Mouse (Mus musculus) limb, embryonic 15.5 days (tissue): ENCODE data around the gene Bin2. TPM values are rescaled to one million over a fixed set of nuclear protein-coding genes. Genes with fewer than 3 reads are reported as not detected.
A peak's percentile ranks its signal among the peaks of the same experiment; 100 is the strongest.

Experiments
- ATAC-seq: fragments of 200-750 bp; cut with Nextera tagmentation; 2 replicates; pipeline ENCODE4 v1.8.0; 2017; ENCODE audit warnings: low read depth, moderate TSS enrichment; ENCODE audit not compliant: insufficient number of reproducible peaks, low FRiP score, low TSS enrichment
- H3K27ac ChIP-seq: fragments of 300-500 bp; sonication (generic); 2 replicates; pipeline ENCODE4 v1.5.1; 2015; ENCODE audit warnings: moderate library complexity, mild to moderate bottlenecking, inconsistent platforms
- H3K27me3 ChIP-seq: fragments of 300-500 bp; sonication (generic); 2 replicates; pipeline ENCODE4 v1.6.1; 2015; ENCODE audit warnings: inconsistent platforms
- H3K36me3 ChIP-seq: fragments of 300-500 bp; sonication (generic); 2 replicates; pipeline ENCODE4 v1.6.1; 2015; ENCODE audit warnings: inconsistent platforms
- H3K4me1 ChIP-seq: fragments of 300-500 bp; sonication (generic); 2 replicates; pipeline ENCODE4 v1.6.1; 2015; ENCODE audit warnings: inconsistent platforms
- H3K4me2 ChIP-seq: fragments of 300-500 bp; sonication (generic); 2 replicates; pipeline ENCODE4 v1.6.1; 2015; ENCODE audit warnings: mild to moderate bottlenecking, inconsistent platforms
- H3K4me3 ChIP-seq: fragments of 300-500 bp; sonication (generic); 2 replicates; pipeline ENCODE4 v1.5.1; 2015; ENCODE audit warnings: mild to moderate bottlenecking, inconsistent platforms
- H3K9ac ChIP-seq: fragments of 300-500 bp; sonication (generic); 2 replicates; pipeline ENCODE4 v1.6.1; 2015; ENCODE audit warnings: inconsistent platforms
- H3K9me3 ChIP-seq: fragments of 300-500 bp; sonication (generic); 2 replicates; pipeline ENCODE4 v1.6.1; 2016; ENCODE audit warnings: inconsistent platforms
- WGBS: fragments of 180-500 bp; shearing (Covaris S2); methylation state at CpG from one replicate; pipeline ENCODE4 v1.1.7; 2015; 5-methylcytosine and 5-hydroxymethylcytosine counted together
- polyA plus RNA-seq: library from polyadenylated mRNA; unstranded; fragments of >200 nt; fragmentation: Nextera tagmentation; extraction: Ambion mirVana; gene quantifications from 2 replicates; pipeline ENCODE4 v1.2.1, GENCODE M21; 2015

The Bin2 gene
- polyA plus RNA-seq: 4.8 and 4.9 TPM in 2 replicates

GRCm38 (mm10) chr15:100669337-100669736, at the start of gene Bin2:
Gene Bin2, minus strand, starts transcription at chr15:100669553.
- ATAC-seq: no peak
- Histone ChIP-seq H3K27me3 (0 out of 2 replicates have a peak, but pooled peaks cover 4% of the 10 kb centered on the region), H3K9me3 (no peaks in the 10 kb centered on the region), H3K9ac (no peak within 1 kb of the TSS), H3K4me1 (0 out of 2 replicates have a peak, but pooled peaks cover 4% of the 10 kb centered on the region), H3K4me3 (no peak within 1 kb of the TSS), H3K36me3 (no peaks in the 10 kb centered on the region), H3K27ac (no peak within 1 kb of the TSS), H3K4me2 (no peak within 1 kb of the TSS)
- 87% methylated on average over 20 of the region's 20 CpGs for WGBS

- no peak overlapping the region for H3K27ac ChIP-seq
- H3K4me2 ChIP-seq: no peak overlapping the region
- H3K4me1 ChIP-seq: no peaks in the 10 kb centered on the region
- H3K9me3 ChIP-seq: no peaks in the 10 kb centered on the region
- WGBS: 83% methylated on average over 11 of the region's 11 CpGs
- no peak for ATAC-seq
- no peaks in the 10 kb centered on the region for H3K36me3 ChIP-seq
- no peaks in the 10 kb centered on the region for H3K27me3 ChIP-seq
- no peak overlapping the region for H3K4me3 ChIP-seq
- H3K9ac ChIP-seq: no peak overlapping the region
Observed at GRCm38 (mm10) chr15:100718572-100718971, 49.2 kb upstream of the Bin2 start.

DNA sequence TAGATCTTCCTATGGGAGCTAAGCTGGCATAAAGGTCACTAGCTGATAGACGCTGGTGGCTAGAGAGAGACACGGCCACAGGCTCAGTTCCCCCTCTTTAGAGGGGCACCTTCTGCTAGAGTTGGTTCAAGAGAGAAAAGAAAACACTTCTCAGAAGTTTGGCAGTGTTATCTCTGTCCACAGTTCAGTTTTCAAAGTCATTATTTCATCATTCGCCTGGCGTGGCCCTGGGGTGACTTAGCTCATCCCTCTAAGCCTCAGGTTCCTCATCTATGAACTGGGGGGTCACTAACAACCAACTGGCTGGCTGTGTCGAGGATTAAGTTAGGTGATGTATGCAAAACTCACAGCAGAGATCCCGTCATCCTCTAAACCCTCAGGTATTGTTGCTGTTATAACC, 48.6 kb upstream of the Bin2 start:
- no peak overlapping the region for H3K4me3 ChIP-seq
- ATAC-seq: no peak
- no peaks in the 10 kb centered on the region for H3K4me1 ChIP-seq
- H3K27ac ChIP-seq: no peak overlapping the region
- 70% methylated on average over 6 of the region's 6 CpGs for WGBS
- H3K4me2 ChIP-seq: no peak overlapping the region
- H3K9ac ChIP-seq: no peak overlapping the region
- H3K36me3 ChIP-seq: no peaks in the 10 kb centered on the region
- H3K27me3 ChIP-seq: no peaks in the 10 kb centered on the region
- H3K9me3 ChIP-seq: no peaks in the 10 kb centered on the region

DNA sequence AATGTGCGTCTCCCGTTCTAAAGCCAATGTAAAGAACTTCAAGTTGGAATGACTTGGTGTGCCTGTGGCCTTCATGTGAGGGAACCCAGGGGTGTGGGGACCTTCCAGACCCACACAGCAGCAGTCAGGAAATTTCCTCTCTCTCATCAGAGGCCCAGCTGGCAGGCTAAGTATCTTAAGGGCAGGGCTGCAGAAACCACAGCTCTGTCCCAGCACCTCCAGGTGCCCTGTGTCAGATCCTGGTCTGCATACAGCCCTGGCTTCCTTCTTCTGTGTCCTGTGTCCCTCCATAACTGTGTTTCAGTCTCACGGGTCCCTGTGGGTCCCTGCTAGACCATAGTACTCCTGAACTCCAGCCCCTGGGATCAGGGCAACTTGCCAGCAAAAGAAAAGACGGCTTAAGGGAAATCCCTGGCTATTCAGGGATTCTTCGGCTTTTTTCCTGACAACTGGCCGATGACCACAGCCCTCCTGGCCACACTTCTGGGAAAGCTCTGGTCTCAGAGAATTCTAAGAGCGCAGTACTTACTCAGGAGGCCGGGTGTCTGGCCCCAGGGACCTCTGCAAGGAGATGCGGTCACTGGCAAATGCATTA, 46.1 kb upstream of the Bin2 start:
- WGBS: 66% methylated on average over 9 of the region's 9 CpGs
- Histone ChIP-seq H3K36me3 (no peaks in the 10 kb centered on the region), H3K4me3 (no peak overlapping the region), H3K9ac (no peak overlapping the region), H3K4me2 (no peak overlapping the region), H3K9me3 (no peaks in the 10 kb centered on the region), H3K27me3 (no peaks in the 10 kb centered on the region), H3K4me1 (no peaks in the 10 kb centered on the region), H3K27ac (no peak overlapping the region)
- no peak for ATAC-seq

- no peaks in the 10 kb centered on the region for H3K4me1 ChIP-seq
- H3K9me3 ChIP-seq: no peaks in the 10 kb centered on the region
- H3K27ac ChIP-seq: no peak overlapping the region
- 84% methylated on average over 8 of the region's 8 CpGs for WGBS
- no peaks in the 10 kb centered on the region for H3K36me3 ChIP-seq
- H3K4me2 ChIP-seq: no peak overlapping the region
- H3K4me3 ChIP-seq: no peak overlapping the region
- ATAC-seq: no peak
- no peak overlapping the region for H3K9ac ChIP-seq
- H3K27me3 ChIP-seq: no peaks in the 10 kb centered on the region
Observed at GRCm38 (mm10) chr15:100714470-100714869, 45.1 kb upstream of the Bin2 start.

DNA sequence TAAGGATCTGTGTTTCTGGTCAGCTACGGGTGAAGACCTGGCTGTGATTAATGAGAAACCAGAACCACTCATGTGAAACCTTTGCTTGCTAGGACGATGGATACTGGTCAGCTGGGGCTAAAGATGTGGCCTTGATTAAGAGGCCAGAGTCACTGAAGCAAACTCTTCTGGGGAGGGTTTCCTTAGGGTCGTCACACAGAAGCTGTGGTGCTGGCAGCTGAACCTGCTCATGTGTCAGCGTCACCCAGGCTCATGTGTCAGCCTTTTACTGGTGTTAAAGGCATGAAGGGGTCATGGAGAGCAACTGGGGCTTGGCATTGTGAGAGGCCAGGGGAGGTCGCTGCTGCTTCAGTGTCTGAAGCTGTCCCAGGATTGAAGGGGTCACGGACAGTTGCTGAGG, 41.5 kb upstream of the Bin2 start:
- Histone ChIP-seq H3K9ac (no peak overlapping the region), H3K36me3 (no peaks in the 10 kb centered on the region), H3K27ac (no peak overlapping the region), H3K27me3 (no peaks in the 10 kb centered on the region), H3K9me3 (no peaks in the 10 kb centered on the region), H3K4me1 (no peaks in the 10 kb centered on the region), H3K4me3 (no peak overlapping the region), H3K4me2 (no peak overlapping the region)
- no peak for ATAC-seq
- 57% methylated on average over 6 of the region's 6 CpGs for WGBS

DNA sequence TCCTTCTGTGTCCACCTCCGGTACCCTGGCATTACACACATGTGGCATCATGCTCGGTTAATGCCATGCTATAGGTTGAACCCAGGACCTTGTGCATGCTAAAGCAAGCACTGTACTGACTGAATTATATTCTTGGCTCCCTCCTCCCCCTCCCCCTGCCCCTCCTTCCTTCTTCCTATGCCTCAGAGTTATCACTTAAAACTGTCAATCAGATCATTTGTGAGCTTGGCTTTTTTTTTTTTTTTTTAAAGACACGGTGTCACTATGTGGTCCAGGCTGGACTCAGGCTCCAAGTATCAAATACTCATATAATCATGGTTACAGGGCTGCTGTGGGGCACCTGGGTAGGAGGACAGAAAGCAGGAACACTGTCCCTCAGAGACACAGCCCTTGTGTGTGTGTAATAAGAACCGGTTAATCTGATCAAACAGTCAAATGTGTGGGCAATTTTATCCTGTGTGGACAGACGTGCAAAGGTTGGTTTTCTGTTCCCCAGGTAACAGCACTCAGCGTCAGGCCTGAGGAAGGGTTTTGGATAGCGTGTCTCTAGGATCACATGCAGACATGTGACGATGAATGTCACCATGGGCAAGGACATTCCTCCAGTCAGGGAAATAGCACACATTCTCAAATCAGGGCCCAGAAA, 39.2 kb upstream of the Bin2 start:
- peaks cover 14% of the 10 kb centered on the region for H3K27me3 ChIP-seq
- H3K27ac ChIP-seq: no peak overlapping the region
- 76% methylated on average over 8 of the region's 8 CpGs for WGBS
- no peak overlapping the region for H3K4me3 ChIP-seq
- peaks cover 8% of the 10 kb centered on the region for H3K4me1 ChIP-seq
- H3K4me2 ChIP-seq: no peak overlapping the region
- H3K36me3 ChIP-seq: no peaks in the 10 kb centered on the region
- H3K9me3 ChIP-seq: no peaks in the 10 kb centered on the region
- ATAC-seq: no peak
- no peak overlapping the region for H3K9ac ChIP-seq

GRCm38 (mm10) chr15:100706226-100706625, 36.9 kb upstream of the Bin2 start:
- H3K27ac ChIP-seq: no peak overlapping the region
- peaks cover 9% of the 10 kb centered on the region for H3K4me1 ChIP-seq
- no peak overlapping the region for H3K4me3 ChIP-seq
- no peak overlapping the region for H3K4me2 ChIP-seq
- WGBS: 77% methylated on average over 8 of the region's 8 CpGs
- H3K9me3 ChIP-seq: no peaks in the 10 kb centered on the region
- no peaks in the 10 kb centered on the region for H3K36me3 ChIP-seq
- H3K27me3 ChIP-seq: peaks cover 16% of the 10 kb centered on the region
- H3K9ac ChIP-seq: no peak overlapping the region
- no peak for ATAC-seq

GRCm38 (mm10) chr15:100705376-100705775, 36.0 kb upstream of the Bin2 start:
- no peak for ATAC-seq
- no peak overlapping the region for H3K9ac ChIP-seq

DNA sequence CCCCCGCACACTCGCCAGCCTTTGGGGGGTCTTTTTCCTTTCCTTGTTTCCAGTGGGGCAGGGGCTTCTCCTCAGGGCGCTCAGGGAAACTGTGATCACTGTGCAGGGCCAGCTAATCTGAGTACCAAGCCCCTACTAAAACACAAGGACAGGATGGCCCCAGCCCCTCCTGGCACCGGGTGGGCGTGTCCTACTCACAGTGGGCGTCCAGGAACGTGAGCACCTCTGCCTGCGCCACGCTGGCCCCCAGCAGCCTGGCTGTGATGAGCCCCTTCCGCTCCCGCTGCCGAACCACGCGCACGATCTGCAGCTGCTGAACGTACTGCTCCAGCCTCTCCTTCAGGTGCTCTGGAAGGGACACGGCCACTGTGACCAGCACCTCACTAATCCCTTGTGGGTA, 34.6 kb upstream of the Bin2 start:
- Histone ChIP-seq H3K4me2 (peak overlapping the region; percentile 34), H3K27me3 (peaks cover 16% of the 10 kb centered on the region), H3K4me1 (peaks cover 11% of the 10 kb centered on the region), H3K9ac (no peak overlapping the region), H3K36me3 (no peaks in the 10 kb centered on the region), H3K27ac (no peak overlapping the region), H3K9me3 (no peaks in the 10 kb centered on the region), H3K4me3 (0 out of 2 replicates have a peak overlapping the region, but pooled peaks have one; percentile 4)
- whole genome bisulfite sequencing: 6% methylated on average over 17 of the region's 17 CpGs
- no peak for ATAC-seq

More at GRCm38 (mm10) chr15:100705376-100705775, 36.0 kb upstream of the Bin2 start:
- H3K4me3 ChIP-seq: no peak overlapping the region
- no peaks in the 10 kb centered on the region for H3K36me3 ChIP-seq
- peaks cover 11% of the 10 kb centered on the region for H3K4me1 ChIP-seq
- no peak overlapping the region for H3K4me2 ChIP-seq
- no peak overlapping the region for H3K27ac ChIP-seq
- no peaks in the 10 kb centered on the region for H3K9me3 ChIP-seq
- H3K27me3 ChIP-seq: peaks cover 16% of the 10 kb centered on the region
- 89% methylated on average over 1 of the region's 1 CpGs for WGBS

DNA sequence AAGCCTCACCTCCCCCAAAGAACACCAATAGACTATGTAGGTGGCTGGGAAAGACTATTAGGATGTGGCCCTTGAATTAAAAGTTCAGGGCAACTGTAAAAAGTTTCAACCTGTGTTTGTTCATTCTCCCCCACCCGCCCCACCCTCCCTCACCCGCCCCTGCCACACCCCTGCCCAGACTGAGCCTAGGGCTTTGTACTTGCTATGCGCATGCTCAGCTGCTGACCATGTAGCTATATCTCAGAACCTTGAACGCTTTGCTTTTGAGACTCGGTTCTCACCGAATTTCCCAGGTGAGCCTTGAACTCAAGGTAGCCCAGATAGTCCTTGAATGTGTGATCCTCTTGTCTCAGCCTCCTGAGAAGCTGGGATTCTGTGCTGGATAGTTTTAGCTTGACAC, 32.5 kb upstream of the Bin2 start:
- WGBS: 71% methylated on average over 6 of the region's 6 CpGs
- ATAC-seq: no peak

GRCm38 (mm10) chr15:100701108-100701507, 31.8 kb upstream of the Bin2 start:
- peaks cover 11% of the 10 kb centered on the region for H3K4me1 ChIP-seq
- no peak overlapping the region for H3K27ac ChIP-seq
- H3K4me2 ChIP-seq: no peak overlapping the region
- no peaks in the 10 kb centered on the region for H3K9me3 ChIP-seq
- no peak overlapping the region for H3K4me3 ChIP-seq
- peaks cover 16% of the 10 kb centered on the region for H3K27me3 ChIP-seq
- no peak for ATAC-seq
- 70% methylated on average over 10 of the region's 10 CpGs for WGBS
- no peaks in the 10 kb centered on the region for H3K36me3 ChIP-seq
- no peak overlapping the region for H3K9ac ChIP-seq

More for the DNA sequence above, 32.5 kb upstream of the Bin2 start:
- H3K9me3 ChIP-seq: no peaks in the 10 kb centered on the region
- no peak overlapping the region for H3K4me3 ChIP-seq
- H3K27me3 ChIP-seq: peaks cover 16% of the 10 kb centered on the region
- H3K4me2 ChIP-seq: no peak overlapping the region
- no peaks in the 10 kb centered on the region for H3K36me3 ChIP-seq
- H3K27ac ChIP-seq: no peak overlapping the region
- peaks cover 11% of the 10 kb centered on the region for H3K4me1 ChIP-seq
- no peak overlapping the region for H3K9ac ChIP-seq
